Mouse (Mus musculus): ENCODE data around the gene Hspb9. TPM values are rescaled to one million over a fixed set of nuclear protein-coding genes. Genes with fewer than 3 reads are reported as not detected.

Gene Hspb9
- total RNA-seq (2018; cell fraction: chromatin; rRNA removed), result 1 to 10 TPM in 6 of 26 experiments, not detected in 20; 1.5 to 3.3 (median 1.7) TPM
- total RNA-seq (2018; cell fraction: cytosol; rRNA removed), result under 1 TPM in 10 of 26 experiments, not detected in 16; 0.25 to 0.92 (median 0.34) TPM
- 1 to 10 TPM in 8 of 26 experiments, under 1 TPM in 1, not detected in 17; 0.99 to 5.3 (median 3.1) TPM for total RNA-seq (2018; cell fraction: nucleus; rRNA removed)
- not detected in 3 replicates for polyA plus RNA-seq (2018)

DNA sequence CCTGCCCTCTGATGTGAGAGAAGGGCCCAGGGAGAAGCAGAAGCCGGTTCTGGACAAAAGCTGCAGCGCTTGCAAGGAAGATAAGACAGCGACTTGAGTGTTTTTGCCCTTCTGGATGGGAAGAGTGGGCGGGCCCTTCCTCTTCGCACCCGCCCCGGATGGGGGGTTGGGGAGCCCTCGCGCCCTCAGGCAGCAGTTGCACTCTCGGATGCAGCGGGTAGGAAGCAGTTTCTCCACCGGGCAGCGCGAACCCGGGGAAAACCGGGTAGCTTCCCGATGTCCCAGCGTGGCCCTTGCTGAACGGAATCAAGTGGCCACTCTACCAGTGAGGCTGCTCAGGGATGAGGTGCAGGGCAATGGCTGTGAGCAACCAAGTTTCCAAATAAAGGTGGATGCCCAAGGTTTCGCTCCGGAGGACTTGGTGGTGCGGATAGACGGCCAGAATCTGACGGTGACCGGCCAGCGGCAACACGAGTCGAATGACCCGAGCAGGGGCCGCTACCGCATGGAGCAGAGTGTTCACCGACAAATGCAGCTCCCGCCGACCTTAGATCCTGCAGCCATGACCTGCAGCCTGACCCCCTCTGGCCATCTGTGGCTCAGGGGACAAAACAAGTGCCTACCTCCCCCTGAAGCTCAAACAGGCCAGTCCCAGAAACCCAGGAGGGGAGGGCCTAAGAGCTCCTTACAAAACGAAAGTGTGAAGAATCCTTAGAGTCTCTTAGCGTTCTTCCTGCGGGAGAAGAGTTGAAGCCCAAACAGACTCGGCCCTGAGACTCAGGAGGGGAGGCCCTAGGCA lies at the start of gene Hspb9:
TSS of gene Hspb9 (plus strand) at position 116 of the 799 bp plus-strand sequence.
- peak within 1 kb of the TSS; percentile 17; the same call in 1 of the 2 replicates for H3K4me3 ChIP-seq (ENCODE audit: inconsistent target)
- peaks cover 46% of the 10 kb centered on the region for H3K36me3 ChIP-seq (ENCODE audit: inconsistent target)
- 4% methylated on average over 38 of the region's 38 CpGs for WGBS (ENCODE audit: missing documents)
- H3K27ac ChIP-seq, result peak within 1 kb of the TSS; percentile 81
- H3K79me2 ChIP-seq (ENCODE audit: inconsistent target), result peaks cover 41% of the 10 kb centered on the region

DNA sequence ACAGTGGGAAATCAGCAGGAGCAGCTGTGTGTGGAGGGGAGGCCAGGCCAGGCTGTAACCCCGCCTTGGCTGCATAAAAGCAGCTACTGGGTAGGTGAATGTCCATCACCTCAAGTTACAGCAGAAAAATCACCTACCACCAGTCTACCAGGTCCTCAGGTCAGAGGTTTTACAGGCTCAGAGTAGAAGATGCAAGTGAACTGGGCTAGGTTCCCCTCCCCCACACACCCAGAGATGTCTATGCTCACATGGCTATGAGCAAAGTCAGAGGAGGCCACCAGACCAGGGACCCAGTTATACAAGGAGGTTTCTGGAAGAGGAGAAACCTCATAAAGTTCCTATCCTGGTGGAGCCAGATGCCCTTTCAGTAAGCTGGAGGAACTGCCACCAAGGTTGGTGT lies 42.6 kb upstream of the Hspb9 start:
- Histone ChIP-seq H3K27ac (no peak overlapping the region), H3K79me2 (ENCODE audit: inconsistent target) (no peaks in the 10 kb centered on the region), H3K36me3 (ENCODE audit: inconsistent target) (no peaks in the 10 kb centered on the region), H3K4me3 (ENCODE audit: inconsistent target) (no peak overlapping the region)
- 75% methylated on average over 1 of the region's 1 CpGs for WGBS (ENCODE audit: missing documents)

DNA sequence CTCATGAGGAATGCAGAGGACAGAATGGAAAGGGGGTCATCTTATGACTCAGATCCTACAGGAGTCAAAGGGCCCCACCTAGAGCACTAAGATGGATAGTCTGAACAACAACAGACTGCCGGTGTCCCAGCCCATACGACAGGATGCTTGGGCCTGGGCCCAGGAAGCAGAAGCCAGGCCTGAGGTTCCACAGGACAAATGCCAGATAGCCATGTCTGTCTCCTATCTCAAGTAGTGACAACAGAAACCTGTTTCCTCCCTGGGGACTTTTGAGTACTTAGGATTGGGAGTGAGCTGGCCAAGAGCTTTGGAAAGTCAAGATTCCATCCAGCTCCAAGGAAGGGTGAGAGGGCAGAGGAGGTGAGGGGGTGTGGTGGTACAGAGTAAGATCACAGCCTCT lies 41.7 kb upstream of the Hspb9 start:
- Histone ChIP-seq H3K79me2 (ENCODE audit: inconsistent target) (no peaks in the 10 kb centered on the region), H3K36me3 (ENCODE audit: inconsistent target) (no peaks in the 10 kb centered on the region), H3K27ac (no peak overlapping the region), H3K4me3 (ENCODE audit: inconsistent target) (no peak overlapping the region)
- WGBS (ENCODE audit: missing documents), result 80% methylated on average over 2 of the region's 2 CpGs

- WGBS (ENCODE audit: missing documents), result 29% methylated on average over 22 of the region's 23 CpGs
- Histone ChIP-seq H3K36me3 (ENCODE audit: inconsistent target) (no peaks in the 10 kb centered on the region), H3K79me2 (ENCODE audit: inconsistent target) (no peaks in the 10 kb centered on the region), H3K4me3 (ENCODE audit: inconsistent target) (no peak overlapping the region), H3K27ac (no peak overlapping the region)
Observed at GRCm38 (mm10) chr11:100673169-100673568, 40.5 kb upstream of the Hspb9 start.

DNA sequence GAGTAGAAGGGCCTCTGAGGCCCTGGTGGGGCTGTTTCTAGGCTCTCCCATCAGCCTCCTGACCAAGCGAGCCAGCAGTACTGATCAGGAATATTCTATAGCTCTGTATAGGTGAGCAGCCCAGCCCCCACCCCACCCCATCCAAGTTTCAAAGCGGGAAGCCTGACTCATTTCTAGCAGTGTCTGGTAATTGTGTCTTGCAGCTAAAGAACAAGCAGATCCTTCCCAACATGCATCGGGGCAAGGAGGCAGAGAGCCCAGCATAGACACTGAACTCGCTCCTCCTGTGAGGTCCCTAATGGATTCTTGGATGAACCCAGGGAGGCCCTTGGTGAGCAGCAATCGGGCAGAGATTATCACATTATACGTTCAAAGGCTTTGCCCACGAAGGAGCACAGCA lies 35.8 kb upstream of the Hspb9 start:
- Histone ChIP-seq H3K4me3 (ENCODE audit: inconsistent target) (no peak overlapping the region), H3K27ac (no peak overlapping the region), H3K36me3 (ENCODE audit: inconsistent target) (no peaks in the 10 kb centered on the region)

GRCm38 (mm10) chr11:100681826-100682225 lies 31.8 kb upstream of the Hspb9 start:
- H3K27ac ChIP-seq, result no peak overlapping the region
- H3K4me3 ChIP-seq (ENCODE audit: inconsistent target), result no peak overlapping the region
- no peaks in the 10 kb centered on the region for H3K36me3 ChIP-seq (ENCODE audit: inconsistent target)
- 92% methylated on average over 5 of the region's 5 CpGs for WGBS (ENCODE audit: missing documents)
- H3K79me2 ChIP-seq (ENCODE audit: inconsistent target), result no peaks in the 10 kb centered on the region

More for the DNA sequence above, 35.8 kb upstream of the Hspb9 start:
- H3K79me2 ChIP-seq (ENCODE audit: inconsistent target), result no peaks in the 10 kb centered on the region
- WGBS (ENCODE audit: missing documents), result 92% methylated on average over 7 of the region's 7 CpGs

DNA sequence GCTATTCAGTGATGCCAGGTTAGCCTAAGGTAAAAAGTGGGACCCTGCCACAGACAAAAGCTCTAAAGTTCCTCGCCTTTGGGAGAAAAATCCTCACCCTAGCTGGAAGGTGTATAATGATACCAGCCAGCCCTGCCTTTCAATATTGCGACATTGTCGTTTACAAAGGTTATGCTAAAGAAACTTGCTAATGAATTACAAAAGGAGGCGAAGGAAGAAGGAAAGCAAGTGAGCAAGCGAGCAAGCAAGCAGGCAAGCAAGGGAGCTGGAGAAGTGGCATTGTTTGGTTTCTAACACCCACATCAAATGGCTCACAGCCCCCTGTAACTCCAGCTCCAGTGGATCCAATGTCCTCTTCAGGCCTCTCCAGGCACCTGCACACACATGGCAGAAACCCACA lies 31.1 kb upstream of the Hspb9 start:
- 77% methylated on average over 5 of the region's 5 CpGs for WGBS (ENCODE audit: missing documents)
- no peaks in the 10 kb centered on the region for H3K79me2 ChIP-seq (ENCODE audit: inconsistent target)
- no peaks in the 10 kb centered on the region for H3K36me3 ChIP-seq (ENCODE audit: inconsistent target)
- no peak overlapping the region for H3K27ac ChIP-seq
- no peak overlapping the region for H3K4me3 ChIP-seq (ENCODE audit: inconsistent target)

DNA sequence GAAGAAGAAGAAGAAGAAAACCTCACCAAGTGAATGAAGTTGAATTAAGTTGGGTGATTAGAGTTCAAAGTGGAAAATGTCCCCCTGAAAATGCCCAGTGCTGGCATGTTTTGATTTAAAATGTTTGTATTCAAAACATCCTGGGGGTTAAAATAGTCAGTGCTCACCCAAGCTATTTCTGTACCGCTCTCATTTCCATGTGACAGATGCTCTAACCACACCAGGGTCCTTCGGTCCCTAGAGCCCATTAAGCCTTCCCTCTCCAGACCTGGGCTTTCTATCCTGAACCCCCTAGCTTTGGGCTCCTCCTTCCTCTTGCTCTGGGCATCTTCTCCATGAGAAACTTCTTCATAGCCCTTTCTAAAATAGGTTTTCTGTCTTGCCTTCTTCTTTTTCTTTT lies 29.6 kb upstream of the Hspb9 start:
- Histone ChIP-seq H3K79me2 (ENCODE audit: inconsistent target) (no peaks in the 10 kb centered on the region), H3K36me3 (ENCODE audit: inconsistent target) (no peaks in the 10 kb centered on the region), H3K27ac (no peak overlapping the region), H3K4me3 (ENCODE audit: inconsistent target) (no peak overlapping the region)
- WGBS (ENCODE audit: missing documents), result 92% methylated on average over 2 of the region's 2 CpGs

DNA sequence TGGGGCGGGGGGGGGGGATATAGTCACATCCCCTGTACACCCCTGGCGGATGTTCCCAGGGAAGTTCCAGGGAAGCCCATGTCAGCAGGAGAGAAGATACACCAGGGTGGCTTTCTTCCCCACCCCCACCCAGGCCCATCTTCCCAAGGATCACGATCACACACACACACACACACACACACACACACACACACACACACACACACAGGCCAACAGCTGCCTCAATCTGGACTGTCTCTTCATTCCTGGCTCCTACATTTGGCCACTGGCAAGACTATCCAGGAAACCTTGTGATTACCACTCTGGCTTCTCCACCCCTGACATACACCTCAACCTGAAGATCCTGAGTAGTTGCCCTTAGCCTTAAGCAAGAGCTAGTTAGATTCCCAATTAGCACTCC lies 28.3 kb upstream of the Hspb9 start:
- no peaks in the 10 kb centered on the region for H3K79me2 ChIP-seq (ENCODE audit: inconsistent target)
- H3K27ac ChIP-seq, result no peak overlapping the region
- no peak overlapping the region for H3K4me3 ChIP-seq (ENCODE audit: inconsistent target)
- no peaks in the 10 kb centered on the region for H3K36me3 ChIP-seq (ENCODE audit: inconsistent target)
- 92% methylated on average over 2 of the region's 3 CpGs for WGBS (ENCODE audit: missing documents)

DNA sequence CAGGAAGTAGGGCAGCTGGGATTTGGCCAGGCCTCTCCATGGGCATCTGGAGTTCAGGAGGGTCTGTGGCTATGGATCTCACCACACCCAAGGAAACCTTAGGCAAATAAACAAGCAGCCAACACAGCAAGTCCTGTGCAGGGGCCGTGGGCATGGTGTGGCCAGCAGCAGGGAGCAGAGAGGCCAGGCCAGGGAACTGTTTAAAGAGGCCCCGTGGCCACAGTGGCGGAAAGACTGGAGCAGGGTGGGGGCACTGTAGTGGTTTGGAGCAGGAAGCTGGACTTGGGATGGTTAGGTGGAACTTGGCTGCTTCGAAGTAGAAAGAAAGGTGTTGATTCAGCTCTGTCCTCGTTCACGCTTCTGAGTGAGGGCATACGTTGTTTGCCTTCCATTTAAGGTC lies 26.4 kb upstream of the Hspb9 start:
- H3K4me3 ChIP-seq (ENCODE audit: inconsistent target), result no peak overlapping the region
- H3K79me2 ChIP-seq (ENCODE audit: inconsistent target), result no peaks in the 10 kb centered on the region
- H3K36me3 ChIP-seq (ENCODE audit: inconsistent target), result no peaks in the 10 kb centered on the region
- no peak overlapping the region for H3K27ac ChIP-seq
- 90% methylated on average over 7 of the region's 7 CpGs for WGBS (ENCODE audit: missing documents)

DNA sequence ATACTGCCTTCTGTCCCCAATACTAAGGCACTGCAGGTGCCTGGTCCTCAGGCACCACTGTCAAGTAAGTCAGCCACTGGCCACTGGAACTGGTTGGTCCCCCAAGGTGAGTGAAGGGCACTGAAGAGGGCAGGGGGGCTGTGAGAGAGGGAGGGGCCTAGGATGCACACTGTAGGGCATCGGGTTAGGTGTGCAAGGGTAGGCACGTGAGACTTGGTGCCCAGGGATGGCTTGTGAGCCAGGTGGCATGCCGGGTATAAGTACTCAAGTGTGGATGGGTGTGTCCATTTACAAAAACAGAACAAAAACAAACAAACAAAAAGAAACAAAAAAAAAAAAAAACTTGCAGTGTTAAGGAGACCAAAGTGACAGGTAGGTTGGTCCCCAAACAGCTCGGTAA lies 25.2 kb upstream of the Hspb9 start:
- 93% methylated on average over 4 of the region's 4 CpGs for WGBS (ENCODE audit: missing documents)
- Histone ChIP-seq H3K4me3 (ENCODE audit: inconsistent target) (no peak overlapping the region), H3K79me2 (ENCODE audit: inconsistent target) (no peaks in the 10 kb centered on the region), H3K36me3 (ENCODE audit: inconsistent target) (no peaks in the 10 kb centered on the region), H3K27ac (no peak overlapping the region)

DNA sequence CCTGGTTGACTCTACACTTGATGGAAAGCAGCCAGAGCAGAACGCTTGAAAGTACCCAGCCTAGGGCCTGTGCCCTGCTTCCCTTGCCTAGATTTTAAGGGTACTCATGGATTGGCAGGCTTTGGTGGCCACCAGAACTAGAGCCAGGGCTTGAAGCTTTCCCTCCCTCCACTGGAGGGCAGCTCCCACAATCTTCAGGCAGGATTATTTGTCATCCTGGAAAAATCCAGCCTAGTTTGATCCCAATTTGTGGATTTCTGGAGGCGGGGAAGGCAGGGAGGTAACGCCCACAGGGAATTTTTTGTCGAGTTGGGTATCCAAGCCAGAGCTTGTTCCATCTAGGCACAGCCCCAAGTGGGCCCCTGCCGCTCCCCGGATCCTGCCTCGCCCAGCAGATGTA lies 23.3 kb upstream of the Hspb9 start:
- Histone ChIP-seq H3K36me3 (ENCODE audit: inconsistent target) (peaks cover 10% of the 10 kb centered on the region), H3K4me3 (ENCODE audit: inconsistent target) (no peak overlapping the region), H3K79me2 (ENCODE audit: inconsistent target) (no peaks in the 10 kb centered on the region), H3K27ac (no peak overlapping the region)
- WGBS (ENCODE audit: missing documents), result 96% methylated on average over 5 of the region's 7 CpGs

- Histone ChIP-seq H3K79me2 (ENCODE audit: inconsistent target) (no peaks in the 10 kb centered on the region), H3K27ac (no peak within 1 kb of the TSS), H3K4me3 (ENCODE audit: inconsistent target) (no peak within 1 kb of the TSS), H3K36me3 (ENCODE audit: inconsistent target) (peaks cover 26% of the 10 kb centered on the region)
- WGBS (ENCODE audit: missing documents), result 5% methylated on average over 22 of the region's 23 CpGs
Observed at GRCm38 (mm10) chr11:100692164-100692616, 21.5 kb upstream of the Hspb9 start, which contains the start of gene Zfp385c. Gene Zfp385c (minus strand): TSS chr11:100692455.

GRCm38 (mm10) chr11:100693154-100693553 lies 20.5 kb upstream of the Hspb9 start:
- WGBS (ENCODE audit: missing documents), result 67% methylated on average over 5 of the region's 5 CpGs
- H3K4me3 ChIP-seq (ENCODE audit: inconsistent target), result no peak overlapping the region
- H3K27ac ChIP-seq, result no peak overlapping the region
- peaks cover 36% of the 10 kb centered on the region for H3K36me3 ChIP-seq (ENCODE audit: inconsistent target)
- H3K79me2 ChIP-seq (ENCODE audit: inconsistent target), result no peaks in the 10 kb centered on the region

GRCm38 (mm10) chr11:100694926-100695325 lies 18.7 kb upstream of the Hspb9 start:
- Histone ChIP-seq H3K36me3 (ENCODE audit: inconsistent target) (peaks cover 52% of the 10 kb centered on the region), H3K4me3 (ENCODE audit: inconsistent target) (no peak overlapping the region), H3K27ac (no peak overlapping the region), H3K79me2 (ENCODE audit: inconsistent target) (no peaks in the 10 kb centered on the region)
- 49% methylated on average over 5 of the region's 5 CpGs for WGBS (ENCODE audit: missing documents)

All from macrophage (primary cell).